Mouse (Mus musculus) liver, postnatal 0 days (tissue): ENCODE measurements around the gene Ccdc171. TPM values are rescaled to one million over a fixed set of nuclear protein-coding genes. Genes with fewer than 3 reads are reported as not detected.
A peak's percentile ranks its signal among the peaks of the same experiment; 100 is the strongest.

Source experiments
- ATAC-seq: fragments of 200-750 bp; cut with Nextera tagmentation; 2 replicates; pipeline ENCODE4 v1.8.0; 2017; ENCODE audit warnings: mild to moderate bottlenecking, moderate library complexity
- DNase-seq: peaks from one replicate; pipeline ENCODE4 v3.0.0-alpha.2; 2016
- H3K27ac ChIP-seq: fragments of 300-500 bp; sonication (generic); 2 replicates; pipeline ENCODE4 v1.5.1; 2014; ENCODE audit warnings: antibody characterized with exemption, moderate library complexity, mild to moderate bottlenecking, low read depth
- H3K27me3 ChIP-seq: fragments of 300-500 bp; sonication (generic); 2 replicates; pipeline ENCODE4 v1.6.1; 2014; ENCODE audit warnings: low read length, control low read depth, mixed read lengths; ENCODE audit not compliant: insufficient read depth
- H3K36me3 ChIP-seq: fragments of 300-500 bp; sonication (generic); replicated peaks from 2 replicates; pipeline ENCODE4 v1.6.1; 2014; ENCODE audit warnings: mild to moderate bottlenecking, control low read depth, low read length, moderate library complexity, mixed read lengths; ENCODE audit not compliant: insufficient read depth
- H3K4me1 ChIP-seq: fragments of 300-500 bp; sonication (generic); 2 replicates; pipeline ENCODE4 v1.6.1; 2014; ENCODE audit warnings: antibody characterized with exemption, mild to moderate bottlenecking, control low read depth; ENCODE audit not compliant: insufficient read depth
- H3K4me2 ChIP-seq: fragments of 300-500 bp; sonication (generic); 2 replicates; pipeline ENCODE4 v1.6.1; 2014; ENCODE audit warnings: low read depth, mild to moderate bottlenecking, low read length, moderate library complexity, mixed read lengths
- H3K4me3 ChIP-seq: fragments of 300-500 bp; sonication (generic); 2 replicates; pipeline ENCODE4 v1.5.1; 2014; ENCODE audit warnings: low read depth, low read length
- H3K9ac ChIP-seq: fragments of 300-500 bp; sonication (generic); replicated peaks from 2 replicates; pipeline ENCODE4 v1.6.1; 2014; ENCODE audit warnings: mild to moderate bottlenecking, moderate library complexity
- H3K9me3 ChIP-seq: fragments of 300-500 bp; sonication (generic); 2 replicates; pipeline ENCODE4 v1.6.1; 2016; ENCODE audit warnings: mild to moderate bottlenecking, control low read depth, low read length, mixed read lengths
- CTCF ChIP-seq: sonication (generic); IDR thresholded peaks from 2 replicates; pipeline ENCODE4 v1.5.1; 2016; ENCODE audit warnings: antibody characterized with exemption, low read depth
- EP300 ChIP-seq: IDR thresholded peaks from 2 replicates; pipeline ENCODE4 v1.6.1; 2016; ENCODE audit warnings: antibody characterized with exemption, low read depth, mild to moderate bottlenecking
- WGBS: fragments of 180-500 bp; shearing (Covaris S2); extraction: QIAGEN DNeasy Blood & Tissue Kit; methylation state at CpG from one replicate; pipeline ENCODE4 v1.1.7; 2014; ENCODE audit not compliant: insufficient replicate concordance; 5-methylcytosine and 5-hydroxymethylcytosine counted together
- polyA plus RNA-seq: library from polyadenylated mRNA; unstranded; fragments of >200 nt; fragmentation: Nextera tagmentation; extraction: Ambion mirVana; gene quantifications from 2 replicates; pipeline ENCODE4 v1.2.1, GENCODE M21; 2015

Gene Ccdc171
- polyA plus RNA-seq, 1 experiment from 2014 or later = 0.60 TPM

DNA sequence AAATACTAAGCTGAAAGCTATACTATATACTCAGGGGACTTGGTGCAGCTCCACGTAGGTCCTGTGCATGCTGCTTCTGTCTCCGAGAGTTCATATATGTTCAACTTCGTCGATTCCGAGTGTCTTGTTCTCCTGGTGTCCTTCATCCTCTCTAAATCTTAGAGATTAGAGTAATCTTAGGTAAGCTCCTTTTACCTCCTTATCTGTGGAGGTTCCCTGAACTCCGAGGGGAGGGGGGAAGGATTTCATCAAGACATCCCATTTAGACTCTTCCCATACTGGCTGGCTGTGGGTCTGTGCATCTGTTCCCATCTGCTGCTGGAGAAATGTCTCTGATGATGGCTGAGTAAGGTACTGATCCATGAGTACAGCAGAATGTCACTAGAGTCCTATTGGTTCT is 249.8 kb downstream of the Ccdc171 start:
- WGBS = 86% methylated on average over 6 of the region's 6 CpGs
- Histone ChIP-seq H3K4me2 (no peak overlapping the region), H3K27me3 (no peaks in the 10 kb centered on the region), H3K27ac (no peak overlapping the region), H3K9me3 (0 out of 2 replicates have a peak, but pooled peaks cover 2% of the 10 kb centered on the region), H3K4me3 (no peak overlapping the region), H3K36me3 (no peaks in the 10 kb centered on the region), H3K9ac (no peak overlapping the region), H3K4me1 (no peaks in the 10 kb centered on the region)
- DNase-seq = no peak
- TF ChIP-seq EP300 (no peak), CTCF (no peak)
- ATAC-seq = no peak

DNA sequence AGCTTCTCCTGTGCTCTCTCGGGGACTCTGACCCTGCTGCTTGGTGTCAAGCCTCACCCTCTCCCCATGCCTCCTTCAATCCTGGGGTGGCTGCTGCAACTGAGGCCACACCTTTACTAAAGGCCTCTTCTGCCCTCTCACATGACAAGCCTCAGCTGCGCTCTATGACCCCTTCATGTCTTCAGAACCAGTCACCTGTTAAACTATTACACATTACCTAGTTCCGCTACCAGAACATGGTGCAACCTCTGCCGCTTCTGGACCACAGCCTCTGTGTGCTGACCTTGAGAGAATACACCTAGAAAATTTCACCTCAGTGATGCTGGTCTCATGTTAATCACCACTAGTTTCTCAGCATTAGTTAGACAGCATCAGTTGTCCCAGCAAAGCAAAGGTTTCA is 254.7 kb downstream of the Ccdc171 start:
- no peaks in the 10 kb centered on the region for H3K4me1 ChIP-seq
- no peak overlapping the region for H3K4me2 ChIP-seq
- H3K4me3 ChIP-seq = no peak overlapping the region
- no peaks in the 10 kb centered on the region for H3K27me3 ChIP-seq
- WGBS = 82% methylated on average over 4 of the region's 4 CpGs
- ATAC-seq (no peak), DNase-seq (no peak)
- no peak for TF ChIP-seq EP300
- no peak for TF ChIP-seq CTCF
- no peak overlapping the region for H3K9ac ChIP-seq
- 0 out of 2 replicates have a peak, but pooled peaks cover 2% of the 10 kb centered on the region for H3K9me3 ChIP-seq
- no peaks in the 10 kb centered on the region for H3K36me3 ChIP-seq
- no peak overlapping the region for H3K27ac ChIP-seq

DNA sequence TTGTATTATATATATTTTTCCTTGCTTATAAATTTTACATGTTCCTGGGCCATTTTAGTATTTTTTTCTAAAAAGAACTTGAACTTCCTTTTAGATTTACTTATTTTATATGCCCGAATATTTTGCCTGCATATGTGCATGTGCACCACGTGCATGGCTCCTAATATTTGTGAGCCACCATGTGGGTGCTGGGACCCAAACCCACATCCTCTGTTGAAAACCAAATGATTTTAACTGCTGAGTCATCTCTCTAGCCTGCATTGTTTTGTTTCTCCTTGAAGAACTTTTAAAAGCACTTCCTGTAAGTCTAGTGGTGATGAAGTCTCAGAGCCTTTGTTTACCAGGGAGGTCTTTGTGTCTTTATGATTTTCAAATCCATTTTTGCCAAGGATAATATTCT is 259.8 kb downstream of the Ccdc171 start:
- Histone ChIP-seq H3K4me1 (no peaks in the 10 kb centered on the region), H3K9me3 (no peaks in the 10 kb centered on the region), H3K4me2 (no peak overlapping the region), H3K9ac (no peak overlapping the region), H3K27me3 (no peaks in the 10 kb centered on the region), H3K27ac (no peak overlapping the region), H3K36me3 (no peaks in the 10 kb centered on the region), H3K4me3 (no peak overlapping the region)
- DNase-seq (no peak), ATAC-seq (no peak)
- no peak for TF ChIP-seq EP300
- no peak for TF ChIP-seq CTCF
- 37% methylated on average over 2 of the region's 2 CpGs for WGBS

DNA sequence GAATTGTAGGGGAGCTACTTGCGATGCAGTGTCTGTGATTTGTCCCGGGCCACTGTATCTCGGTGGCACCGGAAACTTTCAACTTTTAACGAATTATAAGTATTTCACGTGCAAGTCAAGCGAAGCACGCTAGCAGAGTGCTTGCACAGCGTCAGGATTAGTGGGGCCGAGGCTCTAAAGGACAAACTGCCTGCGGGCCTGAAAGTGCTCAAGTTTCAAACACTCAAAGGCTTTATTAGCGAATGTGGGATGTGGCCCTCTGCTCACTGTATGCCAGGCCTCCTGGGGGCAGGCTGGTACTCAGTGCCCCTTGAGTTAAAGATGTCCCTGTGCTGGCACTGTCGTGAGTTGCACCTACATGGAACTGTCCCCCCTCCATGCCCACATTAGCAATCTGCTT is 266.5 kb downstream of the Ccdc171 start:
- no peak overlapping the region for H3K4me3 ChIP-seq
- H3K36me3 ChIP-seq = no peaks in the 10 kb centered on the region
- H3K4me1 ChIP-seq = no peaks in the 10 kb centered on the region
- H3K9ac ChIP-seq = no peak overlapping the region
- no peaks in the 10 kb centered on the region for H3K9me3 ChIP-seq
- H3K27me3 ChIP-seq = no peaks in the 10 kb centered on the region
- H3K27ac ChIP-seq = no peak overlapping the region
- no peak for ATAC-seq
- WGBS = 65% methylated on average over 13 of the region's 13 CpGs
- DNase-seq = no peak
- TF ChIP-seq CTCF (no peak), EP300 (no peak)
- no peak overlapping the region for H3K4me2 ChIP-seq

DNA sequence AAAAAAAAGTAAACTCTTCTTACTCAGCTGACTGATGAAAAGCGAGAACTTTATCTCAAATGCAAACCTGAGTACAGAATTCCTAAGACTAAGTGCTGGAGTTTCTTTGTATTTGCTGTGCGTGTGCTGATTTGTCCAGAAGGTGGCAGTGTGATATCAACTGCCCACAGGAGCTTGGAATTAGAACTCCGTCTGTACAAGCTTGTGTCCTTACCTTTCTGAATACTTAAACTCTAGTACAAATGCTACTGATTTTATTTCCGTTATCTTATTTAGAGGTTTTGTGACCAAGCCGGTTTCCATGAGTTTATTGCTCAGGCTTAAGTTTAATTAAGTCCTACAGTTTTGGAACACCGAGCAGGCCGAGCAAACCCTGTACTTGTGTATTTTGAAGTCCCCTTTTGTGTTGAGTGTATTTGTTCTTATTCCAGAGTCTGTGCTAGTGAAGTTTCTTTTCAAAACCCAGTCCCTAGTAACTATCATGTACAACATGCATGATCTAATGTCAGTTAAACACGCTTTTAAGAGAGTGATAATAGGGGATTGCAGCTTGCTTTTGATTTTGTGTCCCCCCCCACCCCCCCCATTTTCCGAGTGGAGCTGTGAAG is 269.1 kb downstream of the Ccdc171 start:
- Histone ChIP-seq H3K4me1 (no peaks in the 10 kb centered on the region), H3K27ac (no peak overlapping the region), H3K9me3 (no peaks in the 10 kb centered on the region), H3K36me3 (no peaks in the 10 kb centered on the region), H3K4me3 (no peak overlapping the region), H3K4me2 (no peak overlapping the region), H3K27me3 (no peaks in the 10 kb centered on the region), H3K9ac (no peak overlapping the region)
- TF ChIP-seq CTCF (peak; percentile 77), EP300 (no peak)
- peak; percentile 25 for DNase-seq
- ATAC-seq = no peak
- 42% methylated on average over 9 of the region's 9 CpGs for WGBS

DNA sequence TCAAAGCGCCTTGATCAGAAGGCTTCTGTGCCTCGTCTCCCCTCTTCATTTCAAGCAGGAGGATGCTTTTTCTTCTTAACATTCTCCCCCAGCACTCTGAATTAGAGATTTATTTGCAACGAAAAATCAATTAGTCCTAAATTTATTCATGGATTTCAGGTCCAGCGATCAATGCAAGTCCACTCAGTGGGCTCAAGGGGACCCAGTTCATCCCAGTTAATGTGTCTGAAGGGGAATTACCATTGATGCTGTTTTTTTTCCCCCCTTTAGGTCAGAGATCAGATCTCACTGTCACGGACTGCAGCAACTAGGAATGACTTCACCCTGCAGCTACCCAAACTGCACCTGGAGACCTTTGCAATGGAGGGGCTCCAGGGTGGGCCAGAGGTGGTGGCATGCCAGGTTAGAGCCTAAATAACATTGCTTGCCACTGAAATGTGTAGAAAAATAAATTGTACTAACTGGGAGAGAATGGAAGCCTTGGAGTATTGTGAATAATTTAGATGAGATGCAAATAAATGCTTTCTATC is 269.6 kb downstream of the Ccdc171 start:
- no peak for TF ChIP-seq EP300
- no peak for TF ChIP-seq CTCF
- no peaks in the 10 kb centered on the region for H3K27me3 ChIP-seq
- DNase-seq (no peak), ATAC-seq (no peak)
- no peaks in the 10 kb centered on the region for H3K9me3 ChIP-seq
- WGBS = 69% methylated on average over 5 of the region's 5 CpGs
- no peak overlapping the region for H3K4me2 ChIP-seq
- no peak overlapping the region for H3K27ac ChIP-seq
- no peaks in the 10 kb centered on the region for H3K4me1 ChIP-seq
- no peaks in the 10 kb centered on the region for H3K36me3 ChIP-seq
- H3K9ac ChIP-seq = no peak overlapping the region
- no peak overlapping the region for H3K4me3 ChIP-seq
